Mouse (Mus musculus): ENCODE results near the gene Gm40193.
A peak's percentile ranks its signal among the peaks of the same experiment; 100 is the strongest.

- no peak for TF ChIP-seq EP300 (IDR thresholded peaks at IDR 0.05; ENCODE audit: low read depth)
- TF ChIP-seq CTCF (IDR thresholded peaks at IDR 0.05; ENCODE audit: low read depth) = 0 out of 2 replicates have a peak, but pooled peaks have one; percentile 16
Observed at GRCm38 (mm10) chr11:70557545-70557944, 24.8 kb upstream of the Gm40193 start.

Data from liver, postnatal 0 days (tissue).